Mouse (Mus musculus): ENCODE measurements at regions not wholly inside any gene's neighbourhood (a gene's known extent, or its start where the extent isn't known, plus 50 kb on each side); places are given as distances from the start of the nearest gene placed in this dataset.

GRCm38 (mm10) chrX:129413628-129414000 is 335.9 kb upstream of the Diaph2 start:
- TF ChIP-seq CTCF (IDR thresholded peaks at IDR 0.05) (no peak), EP300 (IDR thresholded peaks at IDR 0.05) (no peak)

All from lung, postnatal 0 days (tissue).